Mouse (Mus musculus) cortical plate, adult 2 months (tissue): ENCODE data around the gene Dlg5.

ENCODE experiments used
- CTCF ChIP-seq: fragments of 200-500 bp; IDR thresholded peaks from 2 replicates; pipeline ENCODE4 v1.5.1; 2011; ENCODE audit warnings: mild to moderate bottlenecking, control low read depth, low read length; ENCODE audit not compliant: insufficient read depth; ENCODE audit errors: extremely low read depth
- POLR2A ChIP-seq: fragments of 200-500 bp; IDR thresholded peaks from 2 replicates; pipeline ENCODE4 v1.6.1; 2011; ENCODE audit warnings: mild to moderate bottlenecking, low read length, control low read depth; ENCODE audit not compliant: insufficient read depth; ENCODE audit errors: extremely low read depth

GRCm38 (mm10) chr14:24199732-24200131, 46.0 kb downstream of the Dlg5 start:
- TF ChIP-seq POLR2A (no peak), CTCF (no peak)
